Mouse (Mus musculus) R1 (cell line): ENCODE results near the gene AW209491.

Experiments used
- DNase-seq: peaks from one replicate; pipeline ENCODE4 v3.0.0-alpha.2; 2018; ENCODE audit warnings: low read depth, low spot score

Gene AW209491

DNA sequence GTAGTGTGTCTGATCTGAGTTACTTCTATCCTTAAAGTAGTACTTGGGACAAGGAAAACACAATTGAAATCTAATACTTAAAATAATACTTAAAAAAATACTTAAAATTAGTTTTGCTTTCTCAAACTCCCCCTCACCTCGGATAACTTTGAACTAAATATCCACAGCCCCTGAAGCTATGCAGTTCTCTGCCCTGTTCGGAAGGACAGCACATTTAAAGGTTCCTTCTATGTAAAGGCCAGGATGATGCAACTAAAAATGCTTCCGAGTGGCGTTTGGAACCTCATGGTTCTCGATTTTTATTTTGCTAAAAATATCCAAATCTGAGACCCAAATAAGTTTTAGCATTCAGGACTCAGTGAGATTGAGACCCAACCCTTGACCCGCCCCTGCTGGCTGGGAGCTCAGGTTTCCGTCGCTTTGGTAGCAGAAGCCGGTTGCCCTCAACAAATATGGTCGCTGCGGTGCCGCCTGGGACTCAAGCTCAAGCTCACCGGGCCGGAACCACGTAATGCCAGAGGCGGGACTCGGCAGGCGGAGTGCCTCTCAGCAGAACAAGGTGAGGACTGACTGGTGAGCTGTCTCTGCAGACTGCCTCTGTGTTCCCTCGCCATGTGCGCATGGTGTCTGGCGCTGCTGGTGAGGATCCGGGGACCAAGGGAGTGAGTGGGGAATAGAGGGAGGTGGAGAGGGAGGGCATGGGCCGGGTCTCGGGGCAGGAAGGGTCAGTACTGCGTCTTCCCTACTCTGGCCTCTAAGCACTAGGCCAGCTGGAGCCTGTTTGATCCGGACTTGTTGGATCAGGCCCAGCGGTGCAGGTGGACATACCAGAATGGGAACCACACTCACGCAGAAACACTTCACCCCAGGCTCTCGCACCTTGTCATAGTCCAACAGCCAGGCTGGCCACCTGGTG, at the start of gene AW209491:
TSS of gene AW209491 (plus strand) at position 429 of the 916 bp plus-strand sequence.
- peak; percentile 95 for DNase-seq

DNA sequence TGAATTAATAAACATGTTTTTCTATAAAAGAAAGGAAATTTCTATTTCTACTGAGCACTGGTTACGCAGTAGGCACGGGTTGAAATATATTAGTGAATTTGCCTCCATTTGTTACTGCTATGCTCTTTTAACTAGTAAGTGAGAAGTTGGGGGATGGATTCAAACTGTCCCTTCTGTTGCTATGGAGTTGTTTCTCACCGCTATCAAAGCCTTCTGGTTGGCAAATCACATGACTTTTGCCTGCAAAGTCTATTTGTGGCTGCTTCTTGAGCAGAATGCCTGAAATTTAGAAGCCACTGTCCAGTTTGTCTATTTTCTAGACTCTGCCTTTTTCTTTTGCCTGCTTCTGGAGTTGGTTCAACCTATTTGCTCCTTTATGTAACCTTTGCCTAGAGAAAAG, 49.6 kb upstream of the AW209491 start:
- DNase-seq = no peak

DNA sequence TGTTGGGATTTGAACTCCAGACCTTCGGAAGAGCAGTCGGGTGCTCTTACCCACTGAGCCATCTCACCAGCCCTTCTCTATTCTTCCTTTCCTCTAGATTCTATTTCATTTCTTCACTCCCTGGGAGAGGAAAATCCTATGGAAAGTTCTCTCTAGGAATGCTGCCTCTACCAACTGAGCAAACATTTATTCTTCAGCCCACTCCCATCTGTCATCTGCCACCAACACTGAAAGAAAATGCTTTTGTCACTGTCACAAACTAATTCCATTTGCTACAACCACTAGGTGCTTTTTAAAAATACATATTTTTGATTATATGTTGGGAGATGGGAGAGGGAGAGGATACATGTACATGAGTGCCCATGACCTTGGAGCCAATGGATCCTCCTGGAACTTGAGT, 27.2 kb upstream of the AW209491 start:
- DNase-seq = no peak

GRCm38 (mm10) chr13:14607616-14608015, 22.3 kb upstream of the AW209491 start:
- no peak for DNase-seq

DNA sequence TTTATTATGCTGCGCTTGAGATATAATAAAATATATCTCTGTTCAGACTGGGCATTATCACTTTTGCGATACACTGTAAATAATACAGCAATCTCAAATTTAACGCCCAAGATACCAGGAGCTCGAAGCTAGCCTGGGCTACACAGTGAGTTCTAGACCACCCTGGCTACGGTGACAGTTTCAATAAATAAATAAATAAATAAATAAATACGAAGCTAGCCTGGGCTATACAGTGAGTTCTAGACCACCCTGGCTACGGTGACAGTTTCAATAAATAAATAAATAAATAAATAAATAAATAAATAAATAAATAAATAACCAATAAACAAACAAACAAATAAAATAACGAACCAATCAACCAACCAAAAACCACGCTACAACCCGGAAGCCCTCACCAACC, 17.5 kb upstream of the AW209491 start:
- DNase-seq = no peak

DNA sequence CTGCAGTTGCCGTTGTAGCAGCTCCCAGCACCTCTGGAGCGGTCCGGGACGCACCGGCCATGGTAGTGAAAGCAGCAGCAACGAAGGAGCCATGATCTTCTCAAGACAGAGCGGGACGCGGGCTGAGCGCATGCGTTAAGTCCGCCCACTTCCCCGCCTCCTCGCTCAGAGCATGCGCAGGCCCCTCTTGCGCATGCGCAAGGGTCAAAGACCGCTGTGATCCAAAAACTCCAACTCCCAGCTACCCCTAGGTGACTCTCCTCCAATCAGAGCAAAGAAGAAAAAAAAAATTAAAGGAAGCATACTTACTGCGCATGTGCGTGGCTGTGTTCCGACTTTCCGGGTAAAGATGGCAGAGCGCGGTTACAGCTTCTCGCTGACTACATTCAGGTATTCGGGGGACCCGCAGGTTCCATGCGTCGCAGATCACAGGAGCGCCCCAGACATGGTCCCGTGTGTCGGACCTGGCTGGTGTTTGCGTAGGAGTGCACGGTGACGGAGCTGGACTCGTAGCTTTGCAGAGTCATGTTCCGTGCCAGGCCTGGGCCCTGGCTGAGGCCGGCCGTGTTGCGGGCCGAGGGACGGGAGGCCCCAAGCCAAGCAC, 16.9 kb upstream of the AW209491 start, which contains the start of the genes Mrpl32 and Psma2:
TSS of gene Mrpl32 (minus strand) at position 240 of the 604 bp plus-strand sequence.
TSS of gene Psma2 (plus strand) at position 315 of the 604 bp plus-strand sequence.
- DNase-seq = peak; percentile 97

DNA sequence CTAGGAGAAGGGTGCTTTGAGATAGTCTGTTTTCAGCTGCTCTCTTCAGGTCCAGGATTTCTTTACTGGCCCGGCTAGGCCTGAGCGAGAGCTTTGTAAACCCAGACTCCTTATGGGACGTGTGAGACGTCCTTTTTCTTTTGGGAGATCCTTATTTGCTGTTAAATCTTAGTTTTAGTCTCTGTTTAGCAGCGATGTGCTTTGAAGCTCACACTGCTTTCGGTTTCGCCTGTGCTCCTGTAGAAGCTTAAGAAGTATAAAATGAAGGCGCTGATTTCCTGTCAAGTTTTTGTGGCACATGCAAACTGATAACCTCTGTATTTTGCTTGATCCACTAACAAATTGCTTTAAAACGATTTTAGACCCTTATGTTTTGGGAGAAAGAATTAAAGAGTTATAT, 16.4 kb upstream of the AW209491 start:
- DNase-seq = no peak

DNA sequence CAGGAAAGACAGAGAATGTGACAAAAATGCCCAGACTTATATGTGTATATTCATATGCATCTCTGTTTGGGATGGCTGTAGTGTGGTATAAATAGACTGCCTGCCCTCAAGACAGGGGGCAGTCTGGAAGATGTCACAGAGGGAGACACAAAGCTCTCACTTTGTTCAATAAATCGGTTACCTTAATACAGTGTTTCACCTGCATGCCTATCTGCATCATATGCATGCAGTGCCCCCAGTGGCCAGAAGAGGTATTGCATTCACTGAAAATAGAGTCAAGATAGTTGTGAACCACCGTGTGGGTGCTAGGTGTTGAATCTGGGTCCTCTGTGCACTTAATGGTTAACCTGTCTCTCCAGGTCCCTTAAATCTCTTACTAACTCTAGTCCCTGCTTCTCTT, 11.2 kb upstream of the AW209491 start:
- peak; percentile 75 for DNase-seq

DNA sequence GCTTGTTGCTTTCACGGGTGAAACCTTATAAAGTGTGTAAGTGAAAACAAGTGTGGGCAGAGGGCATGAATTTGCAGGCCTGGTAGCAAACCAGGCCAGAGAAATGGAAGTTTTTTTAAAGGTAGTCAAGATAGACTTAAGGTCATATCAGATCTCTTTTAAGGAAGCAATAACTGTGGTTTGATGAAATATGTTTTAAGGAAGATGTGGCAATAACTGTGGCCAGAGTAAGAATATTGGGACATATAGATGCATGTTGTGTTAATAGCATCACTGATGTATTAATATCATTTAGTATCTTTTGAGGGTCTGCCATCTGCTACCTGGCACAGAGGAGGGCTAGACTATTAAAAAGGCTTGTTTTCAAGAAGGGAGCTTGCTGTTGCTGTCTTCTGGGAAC, 10.0 kb downstream of the AW209491 start:
- DNase-seq = no peak

GRCm38 (mm10) chr13:14649301-14649700, 19.3 kb downstream of the AW209491 start:
- DNase-seq = no peak

DNA sequence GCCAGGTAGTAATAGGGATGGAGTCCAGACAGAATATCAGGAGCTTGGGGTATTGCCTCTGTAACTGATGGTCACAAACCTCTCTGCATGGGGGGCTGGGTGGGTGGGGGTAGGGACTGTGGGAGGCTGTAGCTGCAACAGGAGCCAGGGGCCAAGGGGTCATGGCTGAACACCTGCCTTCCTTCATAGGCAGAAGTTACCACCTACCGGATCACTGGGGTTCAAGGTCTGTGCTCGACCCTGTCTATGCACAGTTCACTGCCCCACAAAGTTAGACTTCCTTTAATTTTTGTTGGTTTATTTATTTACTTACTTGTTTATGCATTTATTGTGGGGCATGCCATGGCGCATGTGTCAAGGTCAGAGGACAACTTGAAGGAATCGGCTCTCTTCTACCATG, 37.2 kb downstream of the AW209491 start:
- DNase-seq = no peak

- DNase-seq = peak; percentile 4
These were observed 40.4 kb downstream of the AW209491 start for GRCm38 (mm10) chr13:14670342-14670741.
